Mouse (Mus musculus) cerebellum, postnatal 25 days (tissue): ENCODE measurements around the gene Tlcd2.
A peak's percentile ranks its signal among the peaks of the same experiment; 100 is the strongest.
"Not testable (repeated sequence)": the region's sequence is repeated elsewhere in the genome, so short reads cannot be mapped to it uniquely, and the experiment has no call there.

Experiments
- DNase-seq, 2 experiments: peaks; one replicate each; pipeline ENCODE4 v3.0.0; 2021; ENCODE audit warnings: mixed read lengths in 2 of 2

The Tlcd2 gene

GRCm38 (mm10) chr11:75450304-75450908 lies 11.1 kb upstream of the Tlcd2 start:
- no peak for DNase-seq

- DNase-seq = peak in 1 of 2 experiments; percentile 15
These were observed 10.6 kb upstream of the Tlcd2 start for GRCm38 (mm10) chr11:75450936-75451335.

GRCm38 (mm10) chr11:75452081-75452480 lies 9.4 kb upstream of the Tlcd2 start:
- DNase-seq = no peak

- no peak for DNase-seq
These were observed 8.5 kb upstream of the Tlcd2 start for GRCm38 (mm10) chr11:75452812-75453557.

GRCm38 (mm10) chr11:75453991-75454930 lies 7.3 kb upstream of the Tlcd2 start, which contains the start of gene Wdr81:
Gene Wdr81 (minus strand): TSS chr11:75454717.
- DNase-seq = peak; percentile 85 to 89

GRCm38 (mm10) chr11:75455041-75455736 lies 6.3 kb upstream of the Tlcd2 start:
- DNase-seq = no peak

GRCm38 (mm10) chr11:75455971-75456370 lies 5.5 kb upstream of the Tlcd2 start:
- DNase-seq = not testable (repeated sequence)

- DNase-seq = no peak
These were observed 5.1 kb upstream of the Tlcd2 start for GRCm38 (mm10) chr11:75456440-75456871.

- peak; percentile 28 to 69 for DNase-seq
These were observed 3.3 kb upstream of the Tlcd2 start for GRCm38 (mm10) chr11:75458169-75458568.

GRCm38 (mm10) chr11:75458628-75459041 lies 2.9 kb upstream of the Tlcd2 start:
- DNase-seq = peak in 1 of 2 experiments; percentile 17

GRCm38 (mm10) chr11:75459141-75459711 lies 2.3 kb upstream of the Tlcd2 start:
- peak in 1 of 2 experiments; percentile 16 for DNase-seq

GRCm38 (mm10) chr11:75459751-75460102 lies 1.8 kb upstream of the Tlcd2 start:
- no peak for DNase-seq

- peak; percentile 87 to 92 for DNase-seq
These were observed 1.2 kb upstream of the Tlcd2 start for GRCm38 (mm10) chr11:75460103-75460843.

- DNase-seq = no peak
These were observed 283 bp downstream of the Tlcd2 start for GRCm38 (mm10) chr11:75461743-75462252.

- peak; percentile 44 to 68 for DNase-seq
These were observed 803 bp downstream of the Tlcd2 start for GRCm38 (mm10) chr11:75462253-75462783.

- DNase-seq = peak; percentile 25 to 71
These were observed 1.4 kb downstream of the Tlcd2 start for GRCm38 (mm10) chr11:75462865-75463336.

GRCm38 (mm10) chr11:75463624-75464023 lies 2.1 kb downstream of the Tlcd2 start:
- no peak for DNase-seq

- DNase-seq = no peak
These were observed 2.9 kb downstream of the Tlcd2 start for GRCm38 (mm10) chr11:75464417-75464816.

- DNase-seq = no peak
These were observed 3.5 kb downstream of the Tlcd2 start for GRCm38 (mm10) chr11:75465051-75465450.

- DNase-seq = no peak
These were observed 5.4 kb downstream of the Tlcd2 start for GRCm38 (mm10) chr11:75466731-75467505.
